Mouse (Mus musculus): ENCODE measurements at regions not wholly inside any gene's neighbourhood (a gene's known extent, or its start where the extent isn't known, plus 50 kb on each side); places are given as distances from the start of the nearest gene placed in this dataset.

DNA sequence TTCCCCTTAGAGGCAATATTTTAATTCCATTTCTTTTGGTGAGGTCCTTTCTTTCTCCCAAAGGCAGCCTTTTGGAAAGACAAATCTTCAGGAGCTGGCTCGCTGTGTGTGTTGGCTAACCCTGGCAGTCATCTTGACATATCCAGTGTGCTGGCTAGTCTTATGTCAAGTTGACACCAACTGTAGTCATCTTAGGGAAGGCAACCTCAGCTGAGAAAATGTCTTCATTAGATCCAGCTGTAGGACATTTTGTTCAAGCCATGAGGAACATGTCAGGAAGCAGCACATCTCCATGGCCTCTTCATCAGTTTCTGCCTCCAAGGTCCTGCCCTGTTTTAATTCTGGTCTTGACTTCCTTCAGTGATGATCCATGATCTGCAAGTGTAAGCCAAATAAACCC lies 192.1 kb upstream of the Tle4 start:
- no peak for DNase-seq (ENCODE audit: low spot score)

DNA sequence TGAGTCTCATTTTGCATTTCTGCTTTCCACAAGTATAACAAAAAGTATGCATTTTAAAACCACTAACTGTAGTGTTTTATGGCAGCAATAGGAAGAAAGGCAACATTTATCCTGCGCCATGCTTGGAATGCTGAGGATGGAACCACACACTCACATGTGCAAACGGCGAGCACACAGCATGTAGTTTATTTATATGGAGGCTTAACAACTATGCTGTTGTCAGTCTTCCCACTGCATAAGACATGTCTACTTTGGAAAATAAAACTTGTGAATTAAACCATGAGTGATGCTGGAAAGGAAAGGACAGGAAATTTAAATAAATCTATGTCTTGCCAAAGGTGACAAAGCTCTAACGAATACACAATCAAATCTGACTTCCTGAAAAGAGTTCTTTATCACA lies 190.8 kb upstream of the Tle4 start:
- DNase-seq (ENCODE audit: low spot score) = no peak

DNA sequence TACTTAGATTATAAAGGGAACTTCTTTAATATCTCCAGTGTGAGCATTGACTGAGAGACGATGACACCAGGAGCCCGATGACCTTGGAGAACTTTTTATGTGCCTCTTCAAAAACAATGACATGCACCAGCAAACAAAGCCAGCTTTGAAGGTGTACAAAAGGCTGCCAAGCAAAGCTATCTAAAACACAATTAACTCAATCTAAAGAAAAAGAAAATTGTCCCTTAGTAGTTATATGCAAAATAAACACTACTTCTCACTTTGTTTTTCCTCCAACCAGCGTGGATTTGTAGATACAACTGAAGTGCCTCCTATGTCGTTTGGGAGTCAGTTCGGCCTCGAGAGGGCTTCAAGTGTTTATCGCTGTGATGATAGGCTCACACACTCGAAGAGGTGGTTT lies 189.0 kb upstream of the Tle4 start:
- DNase-seq (ENCODE audit: low spot score) = no peak

DNA sequence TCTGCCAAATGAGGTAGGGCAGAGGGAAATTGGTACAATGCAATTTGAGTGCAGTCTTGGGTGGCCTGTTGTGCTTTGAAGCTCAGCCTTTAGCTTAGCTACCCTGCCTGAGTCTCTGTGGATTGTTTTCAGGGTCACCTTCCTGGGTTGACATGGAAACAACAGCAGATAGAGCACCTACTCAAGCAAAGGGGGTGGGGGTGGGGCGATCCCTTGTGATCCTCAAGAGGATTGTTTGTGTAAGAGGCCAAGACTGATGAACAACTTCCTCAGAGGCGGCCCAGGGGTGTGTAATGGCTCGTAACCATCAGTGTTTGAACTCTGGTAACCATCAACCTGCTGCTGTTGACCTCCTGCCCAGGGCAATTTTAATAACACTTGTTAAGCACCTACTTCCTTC lies 187.8 kb upstream of the Tle4 start:
- DNase-seq (ENCODE audit: low spot score) = no peak

DNA sequence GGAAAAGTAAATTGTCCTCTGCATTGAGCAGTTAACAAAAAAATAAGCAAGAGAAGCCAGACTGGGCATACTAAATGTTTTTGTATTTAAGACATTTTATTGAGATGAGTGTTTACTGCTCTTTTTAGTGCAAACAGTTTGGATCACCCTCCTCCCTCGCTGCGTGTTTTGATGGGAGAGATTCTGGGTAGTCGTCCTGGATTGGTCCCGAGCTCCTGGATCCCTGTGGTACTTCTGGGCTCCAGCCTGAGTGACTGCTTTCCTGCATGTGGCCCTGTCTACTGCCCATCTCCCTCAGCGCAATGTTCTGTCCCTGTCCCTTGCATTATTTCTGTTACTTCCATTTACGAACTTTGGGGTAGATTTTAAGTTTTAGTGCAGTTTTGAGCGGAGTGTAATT lies 179.9 kb upstream of the Tle4 start:
- DNase-seq (ENCODE audit: low spot score) = no peak

DNA sequence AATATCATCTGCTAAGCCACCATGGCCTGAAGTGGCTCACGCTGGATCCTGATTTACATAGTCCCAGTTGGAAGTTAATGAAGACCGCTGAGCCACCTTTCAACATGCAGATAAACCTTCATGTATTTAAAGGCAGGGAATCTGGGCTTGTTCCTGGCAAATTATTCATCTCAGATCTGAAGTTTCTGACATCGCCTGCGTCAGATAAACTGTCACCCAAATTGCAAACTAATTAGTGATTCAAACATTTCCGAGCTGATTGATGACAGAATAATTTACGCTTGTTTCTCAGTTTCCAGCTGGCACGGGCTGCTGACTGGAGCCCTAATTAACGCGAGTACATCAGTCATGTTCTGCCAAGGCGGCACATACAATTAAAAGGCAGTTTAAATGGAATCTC lies 179.3 kb upstream of the Tle4 start:
- DNase-seq (ENCODE audit: low spot score) = no peak

DNA sequence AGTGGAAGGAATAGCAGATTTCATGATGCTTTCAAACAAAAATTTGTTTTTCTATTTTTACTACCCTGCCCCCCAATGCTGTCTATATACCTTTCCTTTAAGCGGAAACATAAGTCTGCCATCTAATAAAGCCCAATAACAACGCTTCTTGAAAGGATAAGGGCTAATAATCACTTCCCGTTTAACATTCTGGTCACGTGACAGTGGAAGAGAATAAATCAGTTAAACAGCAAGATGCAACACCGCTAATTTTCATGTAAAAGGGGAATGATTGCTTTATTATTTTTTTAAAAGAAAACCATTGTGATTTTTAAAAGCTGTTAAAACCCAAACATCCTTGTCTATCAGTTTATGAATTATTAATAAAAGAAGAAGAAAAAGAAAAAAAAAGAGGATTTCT lies 178.9 kb upstream of the Tle4 start:
- no peak for DNase-seq (ENCODE audit: low spot score)

DNA sequence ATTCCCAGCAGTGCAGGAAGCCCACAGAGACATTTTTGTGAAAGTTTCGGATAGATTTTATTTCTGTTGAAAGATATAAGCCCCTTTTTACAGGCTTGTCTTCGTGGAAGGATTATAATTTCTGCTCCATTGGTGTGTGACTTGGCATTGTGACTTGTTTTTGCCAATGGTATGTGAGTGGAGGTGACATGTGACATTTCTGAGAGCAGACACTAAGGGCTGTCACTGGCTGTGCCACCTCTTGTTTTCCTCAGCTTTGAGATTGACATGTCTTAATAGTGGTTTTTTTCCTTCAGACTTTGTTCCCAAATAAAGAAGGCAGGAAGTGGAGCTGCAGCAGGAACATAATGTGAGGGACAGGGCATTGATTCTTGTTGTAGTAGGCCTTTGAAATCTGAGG lies 174.9 kb upstream of the Tle4 start:
- no peak for DNase-seq (ENCODE audit: low spot score)

DNA sequence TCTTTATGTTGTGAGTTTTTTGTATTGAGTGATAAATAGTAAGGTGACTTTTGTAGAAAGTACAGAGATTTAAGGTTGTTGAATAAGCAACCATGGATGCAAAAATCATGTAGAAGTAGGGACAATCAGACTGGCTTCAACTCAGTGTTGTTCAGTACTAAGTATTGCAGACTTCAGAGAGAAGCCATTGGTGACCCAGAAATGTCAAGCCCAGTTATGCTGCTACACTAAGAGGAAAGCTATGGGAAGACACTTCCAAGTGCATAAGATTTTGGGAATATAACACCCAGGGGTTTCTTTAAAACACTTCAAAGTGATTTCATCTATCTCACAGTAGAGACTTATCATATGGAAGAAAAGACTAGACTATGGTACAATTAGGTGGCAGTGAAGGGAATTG lies 154.8 kb upstream of the Tle4 start:
- DNase-seq (ENCODE audit: low spot score) = no peak

DNA sequence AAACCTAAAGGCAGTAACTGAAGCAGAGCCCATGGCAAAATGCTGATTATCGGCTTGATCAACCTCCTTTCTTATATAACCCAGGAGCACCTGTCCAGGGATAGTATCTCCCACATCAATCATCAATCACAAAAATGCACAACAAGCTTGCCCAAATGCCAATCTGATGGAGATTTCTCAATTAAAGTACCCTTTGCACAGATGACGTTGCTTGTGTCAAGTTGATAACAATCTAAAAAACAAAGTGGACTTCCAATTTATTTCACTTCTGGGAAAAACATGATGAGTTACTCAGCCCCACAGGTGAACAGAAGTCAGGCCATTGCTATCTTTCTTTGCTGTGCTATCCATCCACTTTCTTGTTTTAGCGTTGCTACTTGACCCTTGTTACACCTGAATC lies 144.5 kb upstream of the Tle4 start:
- DNase-seq (ENCODE audit: low spot score) = no peak

DNA sequence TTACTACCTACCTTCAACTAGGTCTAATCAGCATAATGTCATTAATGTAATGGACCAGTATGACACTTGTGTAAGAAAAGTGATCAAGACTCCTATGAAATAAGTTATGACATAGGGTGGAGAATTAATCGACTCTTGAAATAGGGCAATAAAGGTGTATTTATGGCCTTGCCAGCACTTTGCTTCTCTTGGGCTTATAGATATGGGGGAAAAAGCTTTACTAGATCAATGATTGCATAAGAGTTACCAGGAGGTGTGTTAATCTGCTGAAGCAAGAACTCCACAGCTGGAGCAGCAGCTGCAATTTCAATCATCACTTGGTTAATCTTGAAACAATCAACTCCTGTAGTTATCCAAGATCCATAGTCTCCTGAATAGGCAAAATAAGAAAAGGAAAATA lies 143.1 kb upstream of the Tle4 start:
- no peak for DNase-seq (ENCODE audit: low spot score)

DNA sequence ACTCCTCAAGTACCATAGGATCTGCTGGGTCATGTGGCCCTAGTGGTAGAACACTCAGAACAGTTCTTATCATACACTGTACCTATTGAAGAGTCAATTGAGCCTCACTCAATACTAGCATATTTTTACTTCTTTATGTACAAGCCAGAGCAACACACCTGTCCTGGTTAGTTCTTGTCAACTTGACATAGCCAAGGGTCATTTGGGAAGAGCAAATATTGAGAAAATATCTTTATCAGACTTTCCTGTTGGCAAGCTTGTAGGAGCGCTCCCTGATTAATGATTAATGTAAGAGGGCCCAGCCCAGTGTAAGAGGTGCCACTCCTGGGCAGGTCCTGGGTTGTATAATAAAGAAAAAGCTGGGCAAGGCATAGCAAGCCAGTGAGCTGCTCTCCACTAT lies 142.3 kb upstream of the Tle4 start:
- no peak for DNase-seq (ENCODE audit: low spot score)

DNA sequence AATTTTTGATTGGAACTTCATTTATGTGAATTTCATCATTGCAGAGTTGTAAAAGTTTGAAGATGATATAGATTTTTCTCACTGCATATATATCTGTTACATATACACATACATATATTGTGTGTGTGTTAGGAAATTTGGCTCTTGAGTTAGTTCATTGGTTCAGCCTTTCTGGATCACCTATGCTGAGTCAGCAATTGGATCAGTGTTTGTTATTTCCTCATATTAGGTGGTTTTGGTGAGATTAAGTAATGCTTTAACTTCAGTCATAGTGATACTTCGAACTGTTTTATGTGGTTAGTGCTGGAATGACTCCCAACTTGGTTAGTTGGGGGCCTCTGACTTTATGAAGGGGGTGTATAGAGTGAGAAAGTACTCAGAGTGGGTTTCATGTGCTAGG lies 138.7 kb upstream of the Tle4 start:
- no peak for DNase-seq (ENCODE audit: low spot score)

DNA sequence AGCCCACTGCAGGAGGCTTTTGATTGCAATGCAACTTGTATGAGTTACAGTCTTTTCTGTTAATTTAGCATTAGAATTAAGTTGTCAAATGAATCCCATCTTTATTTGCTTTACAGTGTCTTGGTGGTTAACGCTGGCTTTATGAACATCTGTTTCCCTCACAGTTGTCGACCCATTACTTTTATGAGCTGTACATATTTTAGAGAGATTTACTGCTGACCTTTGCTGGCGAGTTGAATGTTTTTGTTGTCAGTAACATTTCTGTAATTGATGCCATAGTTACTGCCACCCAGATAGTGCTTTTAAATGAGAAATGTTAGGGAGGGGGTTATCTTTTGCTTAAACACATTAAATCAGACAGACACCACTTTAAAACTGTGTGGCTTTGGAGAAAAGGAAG lies 127.5 kb upstream of the Tle4 start:
- DNase-seq (ENCODE audit: low spot score) = no peak

DNA sequence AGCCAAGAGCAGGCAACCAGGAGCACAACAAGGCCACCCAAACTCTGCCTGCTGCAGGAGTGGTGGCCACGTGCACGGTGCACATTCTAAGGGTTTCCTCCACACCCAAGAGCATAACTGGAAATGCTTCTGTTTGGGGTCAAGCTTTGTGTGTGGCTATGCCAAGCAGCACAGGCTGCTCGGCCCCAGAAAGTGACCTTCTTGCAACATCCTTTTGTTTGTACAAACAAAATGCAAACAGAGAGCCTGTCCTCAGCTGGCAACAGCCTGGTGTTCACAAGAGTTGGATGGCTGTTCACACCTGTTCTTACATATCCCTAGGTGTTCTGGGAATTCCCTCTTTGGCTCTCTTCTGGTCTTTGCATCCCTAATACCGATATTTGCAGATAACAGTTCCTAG lies 126.8 kb upstream of the Tle4 start:
- no peak for DNase-seq (ENCODE audit: low spot score)

DNA sequence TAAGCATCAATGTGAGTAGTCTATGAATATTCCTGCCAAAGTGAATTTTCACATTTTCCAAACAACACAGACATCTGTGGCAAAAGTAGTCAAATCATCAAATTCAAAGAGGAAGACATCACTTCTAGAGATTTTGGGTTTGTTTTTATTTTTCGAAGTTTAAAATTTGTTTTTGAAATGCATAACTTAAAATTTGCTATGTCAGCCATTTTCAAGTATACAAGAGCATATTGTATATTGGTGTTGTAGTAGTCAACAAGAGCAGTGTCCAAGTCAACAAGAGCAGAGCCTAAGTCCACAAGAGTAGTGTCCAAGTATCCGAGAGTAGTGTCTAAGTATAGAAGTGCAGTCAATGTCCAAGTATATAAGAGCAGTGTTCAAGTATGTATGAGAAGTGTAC lies 107.9 kb upstream of the Tle4 start:
- DNase-seq (ENCODE audit: low spot score) = no peak

DNA sequence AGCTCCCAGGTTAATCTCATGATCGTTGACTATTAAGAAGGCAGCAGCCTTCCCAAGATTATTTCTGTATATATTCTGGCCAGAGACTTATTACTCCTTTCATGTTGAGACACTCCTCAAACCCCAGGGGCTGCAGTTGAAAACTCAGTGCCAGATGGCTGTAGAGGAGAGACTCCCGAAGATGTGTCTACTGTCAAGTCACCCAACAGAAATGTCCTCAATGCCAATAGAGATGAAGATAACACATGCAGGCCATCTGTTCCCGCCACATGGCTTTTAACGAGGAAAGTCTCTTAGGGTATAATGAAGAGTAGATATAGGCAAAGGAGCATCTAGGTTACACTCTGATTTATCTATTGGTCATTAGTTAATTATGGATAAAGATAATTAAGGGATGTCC lies 103.3 kb upstream of the Tle4 start:
- no peak for DNase-seq (ENCODE audit: low spot score)

DNA sequence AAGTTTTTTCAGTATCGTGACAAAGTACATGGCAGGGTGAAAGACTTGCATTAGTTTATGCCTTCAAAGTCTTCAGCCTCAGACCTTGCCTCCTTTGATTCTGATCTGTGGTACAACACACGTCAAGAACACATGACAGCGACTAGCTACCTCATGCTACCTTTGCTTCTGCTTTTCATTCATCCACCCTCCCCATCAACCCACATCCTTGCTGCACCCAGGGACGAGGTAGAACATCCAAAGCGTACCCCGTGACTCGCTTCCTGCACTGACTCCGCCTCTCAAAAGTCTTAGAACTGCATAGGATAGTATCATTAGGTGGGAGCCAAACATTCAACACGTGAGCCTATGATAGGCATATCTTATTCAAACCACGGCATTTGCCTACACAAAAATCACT lies 97.5 kb upstream of the Tle4 start:
- DNase-seq (ENCODE audit: low spot score) = peak; percentile 10

DNA sequence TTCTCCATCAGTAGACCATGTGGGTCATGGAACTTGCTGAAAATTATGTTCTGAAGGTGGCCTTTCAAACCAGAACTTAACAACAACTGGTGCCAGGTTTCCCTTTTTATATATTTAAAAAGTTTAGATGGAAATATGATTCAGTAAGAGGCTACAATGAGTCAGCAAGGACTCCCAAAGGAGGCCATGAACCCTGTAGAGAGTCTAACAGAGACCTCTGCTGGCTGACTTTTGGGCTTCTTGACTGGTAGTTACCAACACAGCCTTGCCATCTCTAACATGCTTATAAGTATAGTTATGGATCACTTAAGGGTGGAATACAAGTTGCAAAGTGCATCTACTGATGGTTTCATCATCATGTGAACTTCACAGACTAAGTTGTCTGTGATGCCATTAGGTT lies 94.3 kb upstream of the Tle4 start:
- no peak for DNase-seq (ENCODE audit: low spot score)

DNA sequence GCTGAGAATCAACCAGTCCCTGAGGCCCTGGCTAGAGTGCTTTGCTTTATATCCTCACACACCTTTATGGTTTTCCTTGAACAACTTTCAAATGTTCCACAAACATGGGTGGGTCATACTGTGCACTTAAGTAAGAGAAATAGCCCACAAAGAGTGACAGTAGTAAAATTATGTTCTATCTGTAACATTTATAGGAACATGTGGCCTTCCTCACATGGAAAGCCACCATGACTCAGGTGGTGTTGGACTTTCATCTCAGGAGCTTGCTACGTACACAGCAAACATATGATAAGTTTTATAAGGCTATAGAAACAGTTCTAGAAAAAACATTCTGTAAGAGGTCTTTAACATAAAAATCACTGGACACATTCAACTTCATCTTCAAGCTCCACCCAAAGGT lies 87.8 kb upstream of the Tle4 start:
- no peak for DNase-seq (ENCODE audit: low spot score)

DNA sequence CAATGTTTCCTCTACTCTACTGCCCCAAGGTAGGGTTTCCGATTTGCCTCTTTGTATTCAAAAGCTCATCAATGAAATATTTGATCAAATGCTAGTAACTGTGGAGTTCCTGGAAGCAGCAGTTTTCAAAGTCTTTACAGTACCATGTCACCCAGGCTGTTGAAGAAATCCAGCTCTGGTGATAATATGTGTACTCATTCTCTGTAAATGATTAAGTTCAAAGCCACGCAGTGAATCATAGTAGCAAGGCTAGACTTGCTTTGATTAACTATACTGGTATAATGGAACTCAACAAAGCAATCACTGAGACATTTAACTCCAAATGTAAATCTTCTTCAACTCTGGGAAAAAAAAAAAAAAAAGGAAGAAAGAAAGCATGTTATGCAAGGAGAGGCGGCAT lies 86.8 kb upstream of the Tle4 start:
- DNase-seq (ENCODE audit: low spot score) = no peak

DNA sequence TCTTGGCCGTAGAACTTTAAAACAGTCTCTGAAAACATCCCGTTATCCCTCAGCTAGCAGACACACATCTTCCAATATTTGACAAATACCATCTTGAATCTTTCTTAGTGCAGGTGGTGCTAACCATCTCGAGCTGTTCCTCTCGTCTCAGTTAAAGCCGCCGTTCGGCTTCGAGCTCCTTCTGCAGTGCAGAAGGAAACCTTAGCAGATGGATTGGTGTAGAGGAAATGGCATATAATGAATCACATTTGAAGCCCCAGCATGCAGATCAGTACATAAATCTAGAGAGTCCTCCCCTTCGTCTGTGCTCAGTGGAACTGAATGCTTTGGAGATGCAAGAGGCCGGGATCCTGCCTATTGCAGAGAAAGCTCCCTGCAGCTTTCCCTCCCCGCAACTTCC lies 83.5 kb upstream of the Tle4 start:
- no peak for DNase-seq (ENCODE audit: low spot score)

DNA sequence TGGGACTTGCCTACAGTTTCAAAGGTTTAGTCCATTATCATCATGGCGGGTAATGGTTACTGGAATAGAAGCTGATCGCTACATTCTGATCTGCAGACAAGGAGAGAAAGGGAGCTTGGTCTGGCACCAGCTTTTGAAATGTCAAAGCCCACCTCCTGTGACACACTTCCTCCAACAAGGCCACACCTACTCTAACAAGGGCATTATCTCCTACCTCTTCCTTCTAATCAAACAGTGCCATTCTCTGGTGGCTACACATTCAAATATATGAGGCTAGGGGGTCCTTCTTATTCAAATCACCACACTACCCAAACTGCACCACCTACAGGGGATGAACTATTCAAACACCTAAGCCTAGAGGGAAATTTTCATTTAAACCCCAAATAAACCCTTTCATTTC lies 81.9 kb upstream of the Tle4 start:
- no peak for DNase-seq (ENCODE audit: low spot score)

DNA sequence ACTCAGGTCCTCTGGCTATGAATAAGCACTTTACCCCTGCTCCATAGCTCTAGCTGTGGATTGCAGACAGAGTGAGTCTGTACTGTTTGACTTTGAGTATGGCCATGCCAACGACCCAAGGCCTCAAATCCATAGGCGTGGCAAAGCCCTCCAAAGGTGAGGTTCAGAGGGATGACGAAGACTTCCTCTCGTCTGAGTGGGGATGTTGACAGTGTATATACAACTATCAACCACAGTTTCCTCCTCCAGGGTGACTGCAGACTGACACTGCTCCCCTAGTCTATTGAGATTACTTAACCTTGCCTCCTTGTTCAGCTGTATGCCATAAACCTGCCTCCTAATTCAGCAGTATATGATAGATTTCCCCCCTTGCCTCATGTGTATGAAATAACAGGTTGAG lies 80.7 kb upstream of the Tle4 start:
- DNase-seq (ENCODE audit: low spot score) = no peak

DNA sequence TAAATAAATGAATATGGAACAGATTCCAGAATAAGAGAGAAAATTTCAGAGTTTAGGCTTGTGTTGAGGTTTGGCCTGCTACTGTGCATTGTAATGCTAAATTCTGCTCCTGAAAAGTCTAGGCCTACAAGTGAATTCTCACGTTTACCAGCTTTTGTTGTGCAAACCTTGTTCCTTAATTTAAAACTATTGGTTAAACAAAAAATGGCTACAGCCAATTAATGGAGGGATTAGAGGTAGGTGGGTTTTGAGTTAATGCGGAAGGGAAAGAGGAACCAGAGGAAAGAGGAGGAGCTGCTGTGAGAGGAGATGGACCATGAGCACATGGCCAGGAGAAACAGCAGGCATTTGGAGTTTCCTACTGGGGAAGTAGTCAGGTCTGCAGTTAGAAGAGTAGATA lies 79.1 kb upstream of the Tle4 start:
- no peak for DNase-seq (ENCODE audit: low spot score)

DNA sequence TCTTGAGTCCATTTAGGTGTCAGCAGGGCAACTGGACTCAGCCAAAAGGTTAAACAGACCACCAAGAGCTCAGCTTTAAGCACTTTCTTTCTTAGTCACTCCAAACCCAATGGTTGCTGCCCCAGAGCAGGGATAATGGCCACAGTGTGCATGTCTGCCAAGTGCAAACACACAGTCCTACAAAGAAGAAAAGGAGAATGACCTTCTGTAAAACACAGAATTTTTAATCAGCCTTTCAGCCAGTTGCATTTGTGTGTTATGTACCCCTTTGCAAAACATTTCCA lies 72.9 kb upstream of the Tle4 start:
- DNase-seq (ENCODE audit: low spot score) = no peak

All from spleen, adult 12 weeks (tissue).